Mouse (Mus musculus): ENCODE measurements around the gene Carmil1. TPM values are rescaled to one million over a fixed set of nuclear protein-coding genes. Genes with fewer than 3 reads are reported as not detected.

Carmil1 gene
- total and polyA plus RNA-seq, 2 experiments from 2014 or later = 39.3 to 50.9 TPM

GRCm38 (mm10) chr13:24103152-24103551, 177.4 kb downstream of the Carmil1 start:
- no peak for DNase-seq (ENCODE audit: low spot score)
- Histone ChIP-seq H3K27me3 (ENCODE audit: insufficient read depth, low read length) (no peaks in the 10 kb centered on the region), H3K9ac (replicated peaks; ENCODE audit: low read length) (no peak overlapping the region), H3K4me2 (ENCODE audit: low read depth, low read length) (no peak overlapping the region), H3K4me3 (ENCODE audit: low read length) (no peak overlapping the region), H3K36me3 (ENCODE audit: insufficient read depth, low read length) (peaks cover 13% of the 10 kb centered on the region), H3K4me1 (ENCODE audit: insufficient read depth, low read length) (no peaks in the 10 kb centered on the region), H3K27ac (no peak overlapping the region), H3K9me3 (ENCODE audit: low read length) (no peaks in the 10 kb centered on the region)
- TF ChIP-seq CTCF (IDR thresholded peaks at IDR 0.05; ENCODE audit: low read depth) = no peak
- no peak for ATAC-seq
- 97% methylated on average over 2 of the region's 2 CpGs for WGBS

- 82% methylated on average over 4 of the region's 4 CpGs for WGBS
- DNase-seq (ENCODE audit: low spot score) = no peak
- TF ChIP-seq CTCF (IDR thresholded peaks at IDR 0.05; ENCODE audit: low read depth) = no peak
- no peak overlapping the region for H3K9ac ChIP-seq (replicated peaks; ENCODE audit: low read length)
- H3K9me3 ChIP-seq (ENCODE audit: low read length) = no peaks in the 10 kb centered on the region
- H3K27me3 ChIP-seq (ENCODE audit: insufficient read depth, low read length) = no peaks in the 10 kb centered on the region
- H3K4me3 ChIP-seq (ENCODE audit: low read length) = no peak overlapping the region
- H3K4me2 ChIP-seq (ENCODE audit: low read depth, low read length) = no peak overlapping the region
- peaks cover 13% of the 10 kb centered on the region for H3K36me3 ChIP-seq (ENCODE audit: insufficient read depth, low read length)
- H3K4me1 ChIP-seq (ENCODE audit: insufficient read depth, low read length) = no peaks in the 10 kb centered on the region
- no peak overlapping the region for H3K27ac ChIP-seq
- no peak for ATAC-seq
Measured at GRCm38 (mm10) chr13:24102256-24102655, 178.3 kb downstream of the Carmil1 start.

GRCm38 (mm10) chr13:24101157-24102130, 179.2 kb downstream of the Carmil1 start:
- no peak for TF ChIP-seq CTCF (IDR thresholded peaks at IDR 0.05; ENCODE audit: low read depth)
- Histone ChIP-seq H3K4me1 (ENCODE audit: insufficient read depth, low read length) (no peaks in the 10 kb centered on the region), H3K27ac (no peak overlapping the region), H3K4me3 (ENCODE audit: low read length) (no peak overlapping the region), H3K9me3 (ENCODE audit: low read length) (no peaks in the 10 kb centered on the region), H3K27me3 (ENCODE audit: insufficient read depth, low read length) (no peaks in the 10 kb centered on the region), H3K36me3 (ENCODE audit: insufficient read depth, low read length) (peaks cover 13% of the 10 kb centered on the region), H3K4me2 (ENCODE audit: low read depth, low read length) (no peak overlapping the region), H3K9ac (replicated peaks; ENCODE audit: low read length) (no peak overlapping the region)
- no peak for ATAC-seq
- 60% methylated on average over 11 of the region's 11 CpGs for WGBS
- DNase-seq (ENCODE audit: low spot score) = no peak

GRCm38 (mm10) chr13:24100516-24101094, 180.0 kb downstream of the Carmil1 start:
- WGBS = 88% methylated on average over 11 of the region's 11 CpGs
- Histone ChIP-seq H3K9me3 (ENCODE audit: low read length) (no peaks in the 10 kb centered on the region), H3K4me3 (ENCODE audit: low read length) (no peak overlapping the region), H3K36me3 (ENCODE audit: insufficient read depth, low read length) (peaks cover 8% of the 10 kb centered on the region), H3K27ac (no peak overlapping the region), H3K4me1 (ENCODE audit: insufficient read depth, low read length) (no peaks in the 10 kb centered on the region), H3K9ac (replicated peaks; ENCODE audit: low read length) (no peak overlapping the region), H3K4me2 (ENCODE audit: low read depth, low read length) (no peak overlapping the region), H3K27me3 (ENCODE audit: insufficient read depth, low read length) (no peaks in the 10 kb centered on the region)
- TF ChIP-seq CTCF (IDR thresholded peaks at IDR 0.05; ENCODE audit: low read depth) = no peak
- ATAC-seq (no peak), DNase-seq (ENCODE audit: low spot score) (no peak)

GRCm38 (mm10) chr13:24096573-24096972, 184.0 kb downstream of the Carmil1 start:
- H3K36me3 ChIP-seq (ENCODE audit: insufficient read depth, low read length) = peaks cover 8% of the 10 kb centered on the region
- H3K4me3 ChIP-seq (ENCODE audit: low read length) = no peak overlapping the region
- no peaks in the 10 kb centered on the region for H3K9me3 ChIP-seq (ENCODE audit: low read length)
- no peak for TF ChIP-seq CTCF (IDR thresholded peaks at IDR 0.05; ENCODE audit: low read depth)
- ATAC-seq (no peak), DNase-seq (ENCODE audit: low spot score) (no peak)
- no peaks in the 10 kb centered on the region for H3K4me1 ChIP-seq (ENCODE audit: insufficient read depth, low read length)
- no peak overlapping the region for H3K4me2 ChIP-seq (ENCODE audit: low read depth, low read length)
- H3K9ac ChIP-seq (replicated peaks; ENCODE audit: low read length) = no peak overlapping the region
- WGBS = 71% methylated on average over 6 of the region's 6 CpGs
- no peaks in the 10 kb centered on the region for H3K27me3 ChIP-seq (ENCODE audit: insufficient read depth, low read length)
- no peak overlapping the region for H3K27ac ChIP-seq

GRCm38 (mm10) chr13:24094825-24095547, 185.6 kb downstream of the Carmil1 start:
- Histone ChIP-seq H3K27ac (no peak overlapping the region), H3K4me2 (ENCODE audit: low read depth, low read length) (no peak overlapping the region), H3K4me1 (ENCODE audit: insufficient read depth, low read length) (no peaks in the 10 kb centered on the region), H3K4me3 (ENCODE audit: low read length) (no peak overlapping the region), H3K27me3 (ENCODE audit: insufficient read depth, low read length) (no peaks in the 10 kb centered on the region), H3K36me3 (ENCODE audit: insufficient read depth, low read length) (peaks cover 4% of the 10 kb centered on the region), H3K9me3 (ENCODE audit: low read length) (no peaks in the 10 kb centered on the region), H3K9ac (replicated peaks; ENCODE audit: low read length) (no peak overlapping the region)
- no peak for TF ChIP-seq CTCF (IDR thresholded peaks at IDR 0.05; ENCODE audit: low read depth)
- ATAC-seq (no peak), DNase-seq (ENCODE audit: low spot score) (no peak)
- WGBS = 91% methylated on average over 6 of the region's 6 CpGs
